In genomic region chr13:76592908-76593307, GRCm38 (mm10) we compare ENCODE assay signal across 25 mouse cellular contexts.
DNase-seq lines count a peak whose midpoint lies in the region; ATAC-seq lines count a peak whose summit lies in the region.
"Had no signal": no experiment of that assay in that cellular context is flagged by ENCODE, and none has a peak within 500 bp of the region (broad histone marks: within the 10 kb centered on the region; RNA-seq: fewer than 3 reads in every experiment).

No protein-coding gene starts in this region.

- peak; percentile 26 for ATAC-seq in common myeloid progenitor, adult 5-6 weeks (replicated peaks; ENCODE audit: low read depth, poor library complexity, severe bottlenecking)
- peak; percentile 20; the same call in 1 of the 2 replicates for ATAC-seq in megakaryocyte, adult 5-6 weeks (ENCODE audit: poor library complexity, severe bottlenecking)
- ATAC-seq in megakaryocyte-erythroid progenitor cell, adult 5-6 weeks (replicated peaks; ENCODE audit: low FRiP score, low TSS enrichment, poor library complexity, severe bottlenecking): peak; percentile 60
- ATAC-seq in intestine, embryonic 15.5 days: no peak
- ATAC-seq: forebrain, embryonic 14.5 days; forebrain, postnatal 0 days; Patski had no signal

- no peaks in the 10 kb centered on the region for H3K9me3 ChIP-seq in intestine, embryonic 15.5 days
- H3K9me3 ChIP-seq: embryonic facial prominence, embryonic 12.5 days; embryonic facial prominence, embryonic 15.5 days; heart, embryonic 10.5 days; heart, embryonic 13.5 days; hindbrain, embryonic 12.5 days; hindbrain, embryonic 15.5 days had no signal

- no peak for DNase-seq in neural tube, embryonic 10.5 days (ENCODE audit: extremely low spot score, low spot score)
- no peak for DNase-seq in lung, postnatal 10 days
- DNase-seq: adrenal gland, adult 2 months; adrenal gland, postnatal 14 days; cerebellum, adult 11-12 months; cerebellum, adult 8-10 months; cerebellum, postnatal 10 days; forebrain, postnatal 0 days; gastrocnemius, adult 2 months; gastrocnemius, postnatal 14 days; heart, adult 2 months; heart, postnatal 14 days; heart, postnatal 4 days had no signal

- H3K4me1 ChIP-seq in intestine, embryonic 15.5 days (replicated peaks): no peaks in the 10 kb centered on the region
- H3K4me1 ChIP-seq: embryonic facial prominence, embryonic 12.5 days; embryonic facial prominence, embryonic 15.5 days; heart, embryonic 10.5 days; heart, embryonic 13.5 days; hindbrain, embryonic 12.5 days; hindbrain, embryonic 15.5 days had no signal

- WGBS in intestine, embryonic 15.5 days: 85% methylated on average over 2 of the region's 2 CpGs

- H3K27ac ChIP-seq in intestine, embryonic 15.5 days: no peak overlapping the region
- H3K27ac ChIP-seq: embryonic facial prominence, embryonic 12.5 days; embryonic facial prominence, embryonic 15.5 days; gastrocnemius, adult 2 months; heart, adult 2 months; heart, embryonic 10.5 days; heart, embryonic 13.5 days; hindbrain, embryonic 12.5 days; hindbrain, embryonic 15.5 days had no signal

- H3K9ac ChIP-seq in intestine, embryonic 15.5 days: no peak overlapping the region
- H3K9ac ChIP-seq: embryonic facial prominence, embryonic 12.5 days; embryonic facial prominence, embryonic 15.5 days; forebrain, postnatal 0 days; heart, embryonic 13.5 days; hindbrain, embryonic 12.5 days; hindbrain, embryonic 15.5 days had no signal

- H3K36me3 ChIP-seq in intestine, embryonic 15.5 days: no peaks in the 10 kb centered on the region
- H3K36me3 ChIP-seq: embryonic facial prominence, embryonic 12.5 days; embryonic facial prominence, embryonic 15.5 days; heart, embryonic 10.5 days; heart, embryonic 13.5 days; hindbrain, embryonic 12.5 days; hindbrain, embryonic 15.5 days had no signal

- H3K4me3 ChIP-seq in intestine, embryonic 15.5 days (replicated peaks): no peak overlapping the region
- H3K4me3 ChIP-seq: embryonic facial prominence, embryonic 12.5 days; embryonic facial prominence, embryonic 15.5 days; gastrocnemius, adult 2 months; heart, adult 2 months; heart, embryonic 10.5 days; heart, embryonic 13.5 days; hindbrain, embryonic 12.5 days; hindbrain, embryonic 15.5 days had no signal

- H3K4me2 ChIP-seq in intestine, embryonic 15.5 days (replicated peaks): no peak overlapping the region
- H3K4me2 ChIP-seq: embryonic facial prominence, embryonic 12.5 days; embryonic facial prominence, embryonic 15.5 days; heart, embryonic 13.5 days; hindbrain, embryonic 12.5 days; hindbrain, embryonic 15.5 days had no signal

- H3K27me3 ChIP-seq in intestine, embryonic 15.5 days (replicated peaks): no peaks in the 10 kb centered on the region
- H3K27me3 ChIP-seq: embryonic facial prominence, embryonic 12.5 days; embryonic facial prominence, embryonic 15.5 days; heart, embryonic 13.5 days; hindbrain, embryonic 12.5 days; hindbrain, embryonic 15.5 days; Patski had no signal
